Mouse (Mus musculus): ENCODE data around the gene Cnr2.

DNA sequence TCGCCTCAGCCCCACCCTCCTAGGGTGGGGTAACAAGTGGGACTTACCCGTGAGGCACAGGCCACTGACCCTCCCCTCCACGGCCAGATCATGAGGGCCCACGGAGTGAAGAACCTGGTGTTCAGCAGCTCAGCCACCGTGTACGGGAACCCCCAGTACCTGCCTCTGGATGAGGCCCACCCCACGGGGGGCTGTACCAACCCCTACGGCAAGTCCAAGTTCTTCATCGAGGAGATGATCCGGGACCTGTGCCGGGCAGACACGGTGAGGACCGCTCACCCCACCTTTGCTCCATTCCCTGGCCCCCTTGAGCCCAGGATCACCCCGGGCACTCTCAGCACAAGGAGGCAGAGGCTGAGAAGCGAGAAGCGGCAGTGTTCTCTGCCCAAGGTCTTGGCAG, 71.1 kb downstream of the Cnr2 start:
- TF ChIP-seq EP300 (IDR thresholded peaks at IDR 0.05; ENCODE audit: insufficient read depth, low read depth, low read length), result no peak
- no peak for TF ChIP-seq CTCF (IDR thresholded peaks at IDR 0.05; ENCODE audit: low read depth, low read length)
- no peak for TF ChIP-seq POLR2A (IDR thresholded peaks at IDR 0.05; ENCODE audit: insufficient read depth, low read length)
